Comparison of ENCODE assay signal across 8 mouse cellular contexts in the genomic region with DNA sequence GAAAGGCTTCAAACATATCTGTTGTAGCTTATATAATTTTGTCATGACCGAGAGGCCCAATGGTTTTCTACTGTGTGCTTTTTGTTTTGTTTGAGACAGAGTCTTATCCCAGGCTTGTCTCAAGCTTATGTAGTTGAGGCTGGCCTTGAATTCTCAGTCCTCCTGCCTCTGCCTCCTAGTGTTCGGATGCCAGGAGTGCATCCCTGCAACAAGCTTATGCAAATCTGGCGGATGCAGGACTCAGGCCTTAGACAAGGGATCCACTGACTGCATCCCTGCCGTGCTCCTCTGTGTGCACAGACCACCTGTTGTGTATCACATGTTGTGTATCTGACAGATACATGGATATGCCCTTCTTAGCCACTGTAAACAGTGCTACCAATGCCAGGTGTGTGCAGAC. TPM values are rescaled to one million over a fixed set of nuclear protein-coding genes. Genes with fewer than 3 reads are reported as not detected.
DNase-seq lines count a peak whose midpoint lies in the region; TF ChIP-seq lines count a peak whose summit lies in the region.
"Had no signal": no experiment of that assay in that cellular context is flagged by ENCODE, and none has a peak within 500 bp of the region (broad histone marks: within the 10 kb centered on the region; RNA-seq: fewer than 3 reads in every experiment).

No protein-coding gene starts in this region.

- TF ChIP-seq POLR2A in brain, embryonic 14.5 days (IDR thresholded peaks at IDR 0.05; ENCODE audit: borderline replicate concordance, extremely low read depth, insufficient read depth, insufficient read length, poor library complexity, severe bottlenecking) = no peak

- TF ChIP-seq CTCF in brain, embryonic 14.5 days (IDR thresholded peaks at IDR 0.05; ENCODE audit: borderline replicate concordance, extremely low read depth, insufficient read depth, insufficient read length) = peak; percentile 23; the same call in 1 of the 2 replicates

- intact Hi-C loops in gastrocnemius, postnatal 14 days (cut with DNase I; ENCODE audit: low total_unique reads) = no loop called here

- DNase-seq in kidney, postnatal 10 days = peak; percentile 25
- DNase-seq in kidney, postnatal 14 days = no peak
- DNase-seq in retina, postnatal 1 day = peak; percentile 39
- no peak for DNase-seq in retina, embryonic 14.5 days (ENCODE audit: low spot score)
- peak; percentile 24 for DNase-seq in brain, embryonic 14.5 days (ENCODE audit: low read depth)
- DNase-seq in gastrocnemius, postnatal 14 days = no peak
- DNase-seq in cerebellum, postnatal 36 days = no peak

RNA-seq across cellular contexts. Expression of gene Cilp2, which starts 26.7 kb away (rescaled TPM):
- 5.0 and 5.6 TPM in 2 replicates for polyA plus RNA-seq in brain, embryonic 14.5 days (2012; rRNA removed)
- 10 to 100 TPM; 26.6 to 27.8 TPM for total RNA-seq in gastrocnemius, postnatal 14 days (2021)
- polyA plus RNA-seq: liver, embryonic 16.5 days had no signal

RNA-seq across cellular contexts. Expression of gene Pbx4, which starts 28.5 kb away (rescaled TPM):
- polyA plus RNA-seq in brain, embryonic 14.5 days (2012; rRNA removed) = 38.6 and 43.6 TPM in 2 replicates
- under 1 TPM in 1 of 2 experiments, not detected in 1; 0.37 TPM for total RNA-seq in gastrocnemius, postnatal 14 days (2021)

RNA-seq across cellular contexts. Expression of gene Lpar2, which starts 38.6 kb away (rescaled TPM):
- polyA plus RNA-seq in brain, embryonic 14.5 days (2012; rRNA removed) = 7.2 and 8.0 TPM in 2 replicates
- under 1 TPM; 0.07 to 0.10 TPM for total RNA-seq in gastrocnemius, postnatal 14 days (2021)

RNA-seq across cellular contexts. Expression of gene Tssk6, which starts 41.2 kb away (rescaled TPM):
- polyA plus RNA-seq in brain, embryonic 14.5 days (2012; rRNA removed) = 0.37 and 0.53 TPM in 2 replicates
- under 1 TPM in 1 of 2 experiments, not detected in 1; 0.31 TPM for total RNA-seq in gastrocnemius, postnatal 14 days (2021)

RNA-seq across cellular contexts. Expression of gene Ndufa13, which starts 41.6 kb away (rescaled TPM):
- 84.2 and 106 TPM in 2 replicates for polyA plus RNA-seq in brain, embryonic 14.5 days (2012; rRNA removed)
- total RNA-seq in gastrocnemius, postnatal 14 days (2021) = 100 to 1,000 TPM; 265 to 294 TPM

Comparison
In these comparisons a context has a peak if more than half of its experiments do, and no peak if none do; other contexts are left out.
1. DNase-seq: peak in kidney, postnatal 10 days (single experiment), retina, postnatal 1 day (single experiment) and brain, embryonic 14.5 days (single experiment); none in kidney, postnatal 14 days (single experiment), retina, embryonic 14.5 days (single experiment), gastrocnemius, postnatal 14 days (single experiment) and cerebellum, postnatal 36 days (0 of 2).